9 mouse cellular contexts compared by ENCODE assay signal in the genomic region with DNA sequence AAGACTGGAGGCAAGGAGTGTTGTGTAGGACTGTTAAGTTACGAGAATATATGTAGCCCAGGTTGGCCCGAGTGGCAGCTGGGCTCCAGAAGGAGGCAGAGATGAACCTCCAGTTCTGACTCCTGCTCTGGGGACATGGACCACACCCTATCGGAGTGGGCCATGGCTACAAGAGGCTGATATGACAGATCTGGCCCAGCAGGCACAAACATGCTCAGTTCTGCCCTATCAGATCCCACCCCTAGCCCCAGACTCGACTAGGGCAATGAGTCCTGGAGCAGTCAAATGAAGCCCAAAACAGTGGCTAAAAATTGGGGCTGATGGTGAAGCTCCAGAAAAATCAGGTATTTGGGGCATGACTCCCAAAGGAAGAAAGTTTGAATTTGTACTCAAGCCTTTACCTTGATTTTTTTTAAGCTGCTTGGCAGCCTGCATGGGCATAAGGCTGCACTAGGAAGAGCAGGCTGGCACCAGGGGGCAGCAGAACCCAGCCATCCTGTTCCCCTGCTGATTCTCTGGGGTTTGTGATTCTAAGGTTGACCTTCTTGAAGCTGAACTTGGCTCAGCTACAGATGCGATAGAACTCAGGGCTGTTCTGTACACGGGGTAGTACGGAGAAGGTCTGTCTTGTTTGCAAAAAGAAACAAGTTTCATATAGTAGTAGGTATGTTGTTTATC. TPM values are rescaled to one million over a fixed set of nuclear protein-coding genes. Genes with fewer than 3 reads are reported as not detected.
A peak's percentile ranks its signal among the peaks of the same experiment; 100 is the strongest.
DNase-seq lines count a peak whose midpoint lies in the region; ATAC-seq and TF ChIP-seq lines count a peak whose summit lies in the region.
"Had no signal": no experiment of that assay in that cellular context is flagged by ENCODE, and none has a peak within 500 bp of the region (broad histone marks: within the 10 kb centered on the region; RNA-seq: fewer than 3 reads in every experiment).

No protein-coding gene starts in this region.

- TF ChIP-seq CTCF in midbrain, postnatal 0 days (IDR thresholded peaks at IDR 0.05): peak; percentile 79

- 80% methylated on average over 7 of the region's 7 CpGs for WGBS in midbrain, postnatal 0 days
- WGBS in midbrain, embryonic 10.5 days: 80% methylated on average over 7 of the region's 7 CpGs
- 61% methylated on average over 7 of the region's 7 CpGs for WGBS in liver, embryonic 11.5 days
- 71% methylated on average over 7 of the region's 7 CpGs for WGBS in intestine, embryonic 16.5 days

- no peaks in the 10 kb centered on the region for H3K36me3 ChIP-seq in midbrain, postnatal 0 days (ENCODE audit: insufficient read depth, low read length)
- no peaks in the 10 kb centered on the region for H3K36me3 ChIP-seq in midbrain, embryonic 10.5 days
- H3K36me3 ChIP-seq in liver, embryonic 11.5 days (ENCODE audit: control insufficient read depth, insufficient read depth, low read length): no peaks in the 10 kb centered on the region
- H3K36me3 ChIP-seq in intestine, embryonic 16.5 days (ENCODE audit: control insufficient read depth, insufficient read depth, low read length): no peaks in the 10 kb centered on the region

- DNase-seq in midbrain, postnatal 0 days (ENCODE audit: low spot score): peak; percentile 63
- no peak for DNase-seq in midbrain, embryonic 10.5 days (ENCODE audit: low spot score)
- DNase-seq in ZHBTc4 (ENCODE audit: low read depth, low spot score): peak; percentile 47
- DNase-seq in cerebellum, postnatal 25 days: peak; percentile 75 to 81
- peak; percentile 64 for DNase-seq in induced T-regulatory cell, adult 2 months (ENCODE audit: low read depth)
- DNase-seq in liver, embryonic 11.5 days (ENCODE audit: low spot score): no peak
- peak; percentile 68 for DNase-seq in right cerebral cortex, postnatal 4 days

- no peak for ATAC-seq in midbrain, postnatal 0 days (ENCODE audit: low FRiP score)
- ATAC-seq in liver, embryonic 11.5 days (replicated peaks; ENCODE audit: low FRiP score): 0 out of 2 replicates have a peak, but pooled peaks have one; percentile 56
- no peak for ATAC-seq in intestine, embryonic 16.5 days

- no peak overlapping the region for H3K4me3 ChIP-seq in midbrain, postnatal 0 days (ENCODE audit: low read depth, low read length)
- no peak overlapping the region for H3K4me3 ChIP-seq in midbrain, embryonic 10.5 days
- H3K4me3 ChIP-seq in liver, embryonic 11.5 days (ENCODE audit: low read depth, low read length): no peak overlapping the region
- H3K4me3 ChIP-seq in intestine, embryonic 16.5 days (ENCODE audit: low read length): no peak overlapping the region
- H3K4me3 ChIP-seq: erythroblast, embryonic 14.5 days had no signal

- H3K27ac ChIP-seq in midbrain, postnatal 0 days (ENCODE audit: low read depth, low read length): no peak overlapping the region
- no peak overlapping the region for H3K27ac ChIP-seq in midbrain, embryonic 10.5 days (replicated peaks)
- H3K27ac ChIP-seq in liver, embryonic 11.5 days (ENCODE audit: low read depth, low read length): no peak overlapping the region
- H3K27ac ChIP-seq in intestine, embryonic 16.5 days (ENCODE audit: low read length): no peak overlapping the region

- peaks cover 21% of the 10 kb centered on the region for H3K4me1 ChIP-seq in midbrain, postnatal 0 days (ENCODE audit: insufficient read depth, low read length)
- peaks cover 69% of the 10 kb centered on the region for H3K4me1 ChIP-seq in midbrain, embryonic 10.5 days
- peaks cover 10% of the 10 kb centered on the region for H3K4me1 ChIP-seq in liver, embryonic 11.5 days (replicated peaks; ENCODE audit: control insufficient read depth, insufficient read depth, low read length)
- H3K4me1 ChIP-seq in intestine, embryonic 16.5 days (ENCODE audit: control insufficient read depth, insufficient read depth, low read length): peaks cover 6% of the 10 kb centered on the region; the same call in 1 of the 2 replicates

- no peaks in the 10 kb centered on the region for H3K9me3 ChIP-seq in midbrain, postnatal 0 days (ENCODE audit: low read length)
- H3K9me3 ChIP-seq in midbrain, embryonic 10.5 days (replicated peaks): no peaks in the 10 kb centered on the region
- H3K9me3 ChIP-seq in liver, embryonic 11.5 days (ENCODE audit: control insufficient read depth, low read length): no peaks in the 10 kb centered on the region
- no peaks in the 10 kb centered on the region for H3K9me3 ChIP-seq in intestine, embryonic 16.5 days (ENCODE audit: control insufficient read depth, low read length)

- H3K4me2 ChIP-seq in midbrain, postnatal 0 days (ENCODE audit: low read depth, low read length, poor library complexity, severe bottlenecking): no peak overlapping the region
- H3K4me2 ChIP-seq in liver, embryonic 11.5 days: no peak overlapping the region
- no peak overlapping the region for H3K4me2 ChIP-seq in intestine, embryonic 16.5 days (ENCODE audit: low read depth, low read length)

- no peaks in the 10 kb centered on the region for H3K27me3 ChIP-seq in midbrain, postnatal 0 days (ENCODE audit: insufficient read depth, low read length)
- H3K27me3 ChIP-seq in midbrain, embryonic 10.5 days (ENCODE audit: low read depth, poor library complexity, severe bottlenecking): peaks cover 5% of the 10 kb centered on the region
- H3K27me3 ChIP-seq in liver, embryonic 11.5 days (replicated peaks; ENCODE audit: control insufficient read depth, insufficient read depth, low read length): peaks cover 38% of the 10 kb centered on the region
- no peaks in the 10 kb centered on the region for H3K27me3 ChIP-seq in intestine, embryonic 16.5 days (replicated peaks; ENCODE audit: control insufficient read depth, insufficient read depth, low read length)

- H3K9ac ChIP-seq in midbrain, postnatal 0 days (replicated peaks; ENCODE audit: low read length, poor library complexity, severe bottlenecking): no peak overlapping the region
- no peak overlapping the region for H3K9ac ChIP-seq in liver, embryonic 11.5 days (ENCODE audit: low read depth, low read length)
- H3K9ac ChIP-seq in intestine, embryonic 16.5 days (ENCODE audit: low read depth, low read length): no peak overlapping the region

RNA-seq across cellular contexts. Expression of a gene that starts 3.7 kb away (rescaled TPM):
- total RNA-seq in midbrain, postnatal 0 days (2014; rRNA removed): 61.9 and 64.0 TPM in 2 replicates
- polyA plus RNA-seq in midbrain, postnatal 0 days (2015; fragmentation: Nextera tagmentation; extraction: Ambion mirVana): 52.6 and 56.2 TPM in 2 replicates
- polyA plus RNA-seq in midbrain, embryonic 10.5 days (2016; fragmentation: Nextera tagmentation; extraction: Ambion mirVana): 14.4 and 20.4 TPM in 2 replicates
- 2.2 and 2.3 TPM in 2 replicates for polyA plus RNA-seq in liver, embryonic 11.5 days (2014; fragmentation: Nextera tagmentation; extraction: Ambion mirVana)
- polyA plus RNA-seq in intestine, embryonic 16.5 days (2015; fragmentation: Nextera tagmentation; extraction: Ambion mirVana): 1.5 TPM in 2 replicates

RNA-seq across cellular contexts. Expression of a gene that starts 40.2 kb away (rescaled TPM):
- total RNA-seq in midbrain, postnatal 0 days (2014; rRNA removed): not detected in 2 replicates
- not detected in 2 replicates for polyA plus RNA-seq in midbrain, postnatal 0 days (2015; fragmentation: Nextera tagmentation; extraction: Ambion mirVana)
- polyA plus RNA-seq in midbrain, embryonic 10.5 days (2016; fragmentation: Nextera tagmentation; extraction: Ambion mirVana): not detected in 2 replicates
- not detected in 2 replicates for polyA plus RNA-seq in liver, embryonic 11.5 days (2014; fragmentation: Nextera tagmentation; extraction: Ambion mirVana)
- not detected in 2 replicates for polyA plus RNA-seq in intestine, embryonic 16.5 days (2015; fragmentation: Nextera tagmentation; extraction: Ambion mirVana)
- polyA plus RNA-seq: erythroblast, embryonic 14.5 days had no signal

RNA-seq across cellular contexts. Expression of a gene that starts 57.8 kb away (rescaled TPM):
- not detected in 2 replicates for total RNA-seq in midbrain, postnatal 0 days (2014; rRNA removed)
- polyA plus RNA-seq in midbrain, postnatal 0 days (2015; fragmentation: Nextera tagmentation; extraction: Ambion mirVana): not detected in 2 replicates
- not detected in 2 replicates for polyA plus RNA-seq in midbrain, embryonic 10.5 days (2016; fragmentation: Nextera tagmentation; extraction: Ambion mirVana)
- not detected in 2 replicates for polyA plus RNA-seq in liver, embryonic 11.5 days (2014; fragmentation: Nextera tagmentation; extraction: Ambion mirVana)
- 0.73 and 0.82 TPM in 2 replicates for polyA plus RNA-seq in intestine, embryonic 16.5 days (2015; fragmentation: Nextera tagmentation; extraction: Ambion mirVana)
- polyA plus RNA-seq: erythroblast, embryonic 14.5 days had no signal

Comparison
In these comparisons a context has a peak if more than half of its experiments do, and no peak if none do; other contexts are left out.
1. DNase-seq: peak in midbrain, postnatal 0 days (single experiment), ZHBTc4 (single experiment), cerebellum, postnatal 25 days (2 of 2), induced T-regulatory cell, adult 2 months (single experiment) and right cerebral cortex, postnatal 4 days (single experiment); none in midbrain, embryonic 10.5 days (single experiment) and liver, embryonic 11.5 days (single experiment).